Mouse (Mus musculus): ENCODE results near the gene Zfhx2.

Gene Zfhx2

DNA sequence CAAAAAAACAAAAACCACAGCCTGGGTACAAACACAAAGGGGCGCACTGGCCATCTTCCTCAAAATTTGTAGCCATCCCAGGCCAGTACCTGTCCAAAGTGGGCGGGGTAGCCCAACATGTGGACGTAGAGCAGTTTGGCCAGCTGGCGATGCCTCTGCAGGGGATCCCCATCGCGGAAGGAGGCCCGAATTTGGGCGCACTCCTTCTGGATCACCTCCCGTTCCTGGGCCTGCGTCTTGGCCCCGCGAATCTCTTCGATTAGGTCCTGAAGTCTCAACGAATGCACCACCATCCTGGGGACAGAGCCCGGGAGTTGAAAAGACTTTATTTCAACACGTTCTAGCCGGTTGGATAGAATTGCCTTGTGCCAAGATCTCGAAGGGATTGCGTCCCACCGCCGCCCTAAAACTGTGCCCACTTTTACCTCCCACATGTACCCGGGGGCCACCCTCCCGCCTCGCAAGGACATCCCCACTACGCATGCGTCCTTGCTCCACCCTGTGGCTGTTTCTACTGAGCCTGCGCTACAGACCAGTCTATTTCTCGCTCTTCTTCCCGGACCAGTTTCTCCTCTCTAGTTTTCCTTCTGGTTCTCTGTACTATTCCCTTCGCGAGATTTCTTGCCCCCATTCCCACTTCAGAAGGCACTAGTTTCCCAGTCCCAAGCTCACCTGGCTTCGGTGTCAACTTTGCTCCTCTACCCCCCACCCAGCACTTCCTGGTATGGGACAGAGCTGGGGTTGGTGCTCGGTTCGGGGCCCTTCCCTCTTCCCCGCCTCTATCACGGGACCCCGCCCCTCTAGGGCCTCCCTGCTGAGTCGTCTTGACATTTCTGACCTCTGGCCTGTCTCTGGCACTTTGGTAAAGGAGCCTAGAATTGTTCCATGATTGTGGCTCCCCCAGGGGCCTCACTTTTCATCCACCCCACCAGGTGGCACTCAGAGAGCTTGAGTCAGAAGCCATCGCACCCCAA, 14.0 kb upstream of the Zfhx2 start, which contains the start of gene Ap1g2:
TSS of gene Ap1g2 (minus strand) at position 758 of the 974 bp plus-strand sequence.
- DNase-seq, result peak; percentile 89 to 91

DNA sequence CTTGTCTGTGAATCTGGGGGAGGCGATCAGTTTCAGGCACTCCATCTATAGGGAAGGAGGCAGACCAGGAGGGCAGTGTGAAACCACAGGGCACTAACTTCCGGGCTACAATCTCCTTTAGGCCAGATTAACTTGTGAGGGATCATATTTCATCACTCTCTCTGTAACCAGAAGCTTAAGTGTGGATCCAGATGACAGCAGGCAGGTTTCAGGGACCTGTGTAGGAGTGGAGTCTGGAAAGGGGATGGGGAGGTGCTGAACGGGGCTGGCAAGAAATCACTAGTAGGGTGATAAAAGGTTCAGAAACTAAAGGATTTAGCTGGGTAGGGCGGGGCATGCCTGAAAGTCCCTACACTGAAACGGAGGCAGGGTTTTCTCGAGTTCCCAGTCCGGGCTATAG, 13.3 kb upstream of the Zfhx2 start:
- no peak for DNase-seq

DNA sequence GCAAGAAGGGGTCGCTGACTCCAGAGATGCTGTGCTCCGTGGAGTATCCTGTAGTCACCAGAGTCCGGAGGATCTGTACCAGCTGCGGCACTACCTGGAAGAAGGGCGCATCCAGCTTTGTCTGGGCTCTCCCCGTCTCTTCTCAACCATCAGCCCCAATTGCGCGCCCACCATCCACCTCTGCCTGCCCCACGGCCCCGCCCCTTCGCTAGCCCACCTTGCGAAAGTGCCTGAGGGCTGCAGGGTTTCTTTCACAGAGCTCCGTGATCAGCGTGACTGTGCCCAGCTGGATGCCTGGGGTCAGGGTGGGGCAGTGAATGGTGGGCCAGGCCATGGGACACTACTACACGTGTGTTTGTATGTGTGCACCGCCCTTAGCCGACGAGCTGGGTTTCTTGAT, 12.2 kb upstream of the Zfhx2 start:
- no peak for DNase-seq

DNA sequence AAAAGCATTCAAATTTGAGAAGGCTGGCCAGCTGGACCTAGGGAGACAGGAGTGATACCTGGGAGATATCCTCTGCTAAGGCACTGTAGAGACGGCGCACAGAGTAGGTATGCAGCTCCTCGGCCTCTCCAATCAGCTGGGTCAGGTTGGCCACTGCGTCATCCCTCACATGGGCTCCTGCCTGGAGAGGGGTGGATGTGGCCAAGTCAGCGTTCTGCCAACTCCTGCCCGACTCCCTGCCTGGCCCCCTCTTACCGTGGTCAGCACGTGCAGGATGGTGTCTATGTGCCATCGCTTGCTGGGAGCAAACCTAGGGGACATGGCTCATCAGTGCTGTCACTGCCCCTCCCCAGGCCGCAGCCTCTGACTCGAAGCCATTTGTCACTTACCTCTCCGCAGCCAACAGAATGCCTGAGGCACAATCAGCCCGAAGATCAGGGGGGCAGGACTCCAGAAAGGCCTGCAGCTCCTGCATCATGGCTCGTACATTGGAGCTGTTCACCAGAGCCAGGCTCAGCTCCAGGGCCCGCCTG, 10.2 kb upstream of the Zfhx2 start:
- DNase-seq, result peak; percentile 47 to 54

DNA sequence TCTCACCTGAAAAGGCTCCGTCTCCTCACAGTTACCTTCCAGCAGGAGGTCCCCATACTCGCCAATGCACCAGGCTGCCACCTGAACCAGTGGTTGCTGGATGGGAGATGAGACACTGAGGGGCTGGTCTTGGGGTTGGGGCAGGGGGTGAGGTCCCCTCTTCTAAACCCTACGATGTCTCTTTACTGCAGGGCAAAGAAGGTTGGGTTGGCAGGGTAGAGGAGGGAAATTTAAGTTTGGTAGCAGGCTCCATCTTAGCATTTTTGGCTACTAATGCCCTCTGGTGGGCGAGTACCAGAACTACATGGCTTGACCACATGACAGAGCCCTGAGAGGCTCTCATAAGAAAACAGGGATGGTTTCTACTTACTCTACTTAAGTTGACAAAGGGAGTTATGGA, 9.5 kb upstream of the Zfhx2 start:
- DNase-seq, result peak; percentile 80 to 81

DNA sequence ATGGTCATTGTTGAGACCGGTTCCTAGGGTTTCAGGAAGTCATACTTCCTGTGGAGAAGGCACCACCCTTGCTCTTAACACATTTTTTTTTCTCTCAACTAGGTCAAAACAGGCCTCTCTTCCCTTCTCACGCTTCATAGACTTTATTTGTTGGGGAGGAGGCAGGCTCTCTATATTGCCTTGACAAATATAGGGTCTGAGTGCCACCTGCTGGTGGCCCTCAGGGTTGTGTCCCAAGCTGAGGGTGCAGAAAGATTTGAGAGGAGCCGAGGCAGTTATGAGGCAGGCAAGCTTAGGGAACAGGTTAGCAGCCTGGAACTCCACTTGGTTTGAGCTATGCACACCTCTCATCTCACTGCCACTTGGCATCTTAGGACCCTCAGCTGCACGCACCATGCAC, 5.9 kb upstream of the Zfhx2 start:
- peak in 1 of 2 experiments; percentile 59 for DNase-seq

DNA sequence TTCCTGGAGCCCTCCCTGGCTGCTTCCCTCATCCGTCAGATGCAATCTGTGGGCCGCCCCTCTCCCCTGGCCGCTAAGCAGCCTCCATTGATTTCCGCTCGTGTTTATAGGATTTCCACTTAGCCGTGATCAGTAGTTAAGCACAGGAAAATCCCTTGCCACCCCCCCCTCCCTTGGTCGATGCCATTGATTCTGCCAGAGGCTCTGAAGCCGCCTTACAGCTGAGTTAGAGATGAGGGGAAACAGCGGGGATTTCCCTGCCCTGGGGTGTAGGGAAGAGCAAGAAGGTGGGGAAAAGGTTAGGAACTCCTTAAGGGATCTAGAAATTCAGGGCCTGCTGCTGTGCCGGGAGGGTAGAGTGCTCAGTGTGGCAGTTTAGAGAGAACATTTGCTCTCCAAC, 5.5 kb upstream of the Zfhx2 start:
- no peak for DNase-seq

GRCm38 (mm10) chr14:55096573-55097087, 4.5 kb upstream of the Zfhx2 start:
- no peak for DNase-seq

- DNase-seq, result no peak
Measured at GRCm38 (mm10) chr14:55095671-55096070, 3.5 kb upstream of the Zfhx2 start.

DNA sequence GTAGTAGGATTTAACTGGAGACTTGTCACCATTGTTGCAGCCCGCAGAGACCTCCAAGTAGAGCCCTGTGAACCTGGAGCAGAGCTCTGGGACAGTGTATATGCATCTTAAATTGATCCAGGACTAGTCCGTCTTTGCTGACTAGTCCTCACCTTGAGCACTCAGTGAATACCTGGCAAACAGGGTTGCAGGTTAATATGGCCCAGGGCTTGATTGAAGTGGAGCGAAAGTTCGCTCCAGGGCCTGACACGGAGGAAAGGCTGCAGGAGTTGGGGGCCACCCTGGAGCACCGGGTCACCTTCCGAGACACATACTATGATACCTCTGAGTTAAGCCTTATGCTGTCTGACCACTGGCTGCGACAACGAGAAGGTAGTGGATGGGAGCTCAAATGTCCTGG, 3.1 kb upstream of the Zfhx2 start:
- no peak for DNase-seq

GRCm38 (mm10) chr14:55094704-55095231, 2.6 kb upstream of the Zfhx2 start, which contains the start of gene Thtpa:
TSS of gene Thtpa (plus strand) at chr14:55094784.
- DNase-seq, result peak; percentile 86 to 89

DNA sequence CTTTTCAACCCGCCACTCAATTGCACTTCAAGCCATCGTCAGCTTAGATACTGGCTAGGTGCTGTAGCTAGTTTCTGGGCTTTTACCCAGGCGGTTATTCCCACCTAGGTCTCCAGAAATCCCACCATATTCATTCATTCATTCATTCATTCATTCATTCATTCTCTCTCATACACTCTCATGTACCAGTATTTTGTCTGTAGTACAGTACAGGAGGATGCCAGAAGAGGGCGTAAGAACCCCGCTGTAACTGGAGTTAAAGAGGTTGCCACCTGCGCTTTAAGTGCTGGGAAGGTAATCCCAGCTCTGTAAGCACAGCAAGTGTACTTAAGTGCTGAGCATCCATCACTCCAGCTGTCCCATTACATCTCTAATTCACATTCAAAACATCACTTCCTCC, 1.8 kb upstream of the Zfhx2 start:
- DNase-seq, result no peak

GRCm38 (mm10) chr14:55091209-55091865, 787 bp downstream of the Zfhx2 start:
- peak; percentile 43 to 59 for DNase-seq

DNA sequence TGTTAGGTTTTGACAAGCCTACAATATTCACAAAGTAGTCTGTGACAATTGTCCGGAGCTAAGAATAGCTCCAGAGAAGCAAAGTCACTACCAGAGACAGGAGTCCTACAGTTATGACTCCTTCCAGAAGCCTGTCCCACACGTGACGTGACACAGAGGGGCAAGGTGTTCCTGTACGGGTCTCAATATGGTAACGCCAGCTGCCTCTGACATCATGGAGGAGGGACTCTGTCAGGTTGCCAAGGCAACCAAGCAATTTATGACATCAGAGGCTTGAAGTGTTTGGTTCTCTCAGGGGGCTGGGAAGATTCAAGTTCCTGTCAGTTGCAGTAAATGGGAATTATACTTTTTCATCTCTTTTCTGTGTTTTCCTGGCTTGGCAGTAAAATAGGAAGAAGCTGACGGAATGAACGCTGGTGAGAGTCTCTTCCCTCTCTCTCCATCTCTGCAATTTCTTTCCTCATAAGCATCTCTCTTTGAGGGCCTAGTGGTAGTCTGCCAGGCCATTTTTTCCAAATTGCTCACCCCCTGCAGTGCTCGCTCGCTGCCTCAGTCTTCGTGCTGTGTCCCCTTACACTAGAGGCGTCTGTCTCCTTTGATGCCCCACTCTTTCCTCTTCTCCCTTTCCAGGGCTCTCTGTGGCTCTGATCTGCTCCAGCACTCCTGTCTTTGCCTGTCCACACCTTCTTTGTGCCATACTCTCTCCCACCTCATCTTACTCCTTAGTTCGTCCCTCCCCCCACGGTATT, 2.8 kb downstream of the Zfhx2 start:
- DNase-seq, result peak; percentile 61 to 62

GRCm38 (mm10) chr14:55086009-55086514, 6.1 kb downstream of the Zfhx2 start:
- no peak for DNase-seq

- DNase-seq, result no peak
Measured at GRCm38 (mm10) chr14:55085324-55086008, 6.7 kb downstream of the Zfhx2 start.

DNA sequence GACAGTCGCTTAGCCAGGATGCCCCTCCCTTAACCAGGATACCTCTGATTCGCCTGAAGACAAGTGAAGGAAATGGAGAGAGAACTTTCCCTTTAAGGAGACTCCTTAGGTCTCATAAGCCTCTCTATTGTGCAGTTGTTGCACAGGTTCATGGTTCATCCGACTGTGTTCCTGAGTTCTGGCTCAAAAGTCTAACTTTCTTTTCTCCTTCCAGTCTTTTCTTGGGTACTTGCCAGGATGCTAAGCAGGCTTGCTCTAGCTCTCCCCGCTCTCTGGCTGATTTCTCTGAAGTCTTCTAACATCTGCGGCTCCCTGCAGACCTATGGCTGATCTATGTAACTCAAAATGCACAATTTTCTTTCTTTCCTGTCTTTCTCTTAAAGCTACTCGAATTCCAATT, 8.6 kb downstream of the Zfhx2 start:
- no peak for DNase-seq

- no peak for DNase-seq
Measured at GRCm38 (mm10) chr14:55081105-55081504, 11.0 kb downstream of the Zfhx2 start.

DNA sequence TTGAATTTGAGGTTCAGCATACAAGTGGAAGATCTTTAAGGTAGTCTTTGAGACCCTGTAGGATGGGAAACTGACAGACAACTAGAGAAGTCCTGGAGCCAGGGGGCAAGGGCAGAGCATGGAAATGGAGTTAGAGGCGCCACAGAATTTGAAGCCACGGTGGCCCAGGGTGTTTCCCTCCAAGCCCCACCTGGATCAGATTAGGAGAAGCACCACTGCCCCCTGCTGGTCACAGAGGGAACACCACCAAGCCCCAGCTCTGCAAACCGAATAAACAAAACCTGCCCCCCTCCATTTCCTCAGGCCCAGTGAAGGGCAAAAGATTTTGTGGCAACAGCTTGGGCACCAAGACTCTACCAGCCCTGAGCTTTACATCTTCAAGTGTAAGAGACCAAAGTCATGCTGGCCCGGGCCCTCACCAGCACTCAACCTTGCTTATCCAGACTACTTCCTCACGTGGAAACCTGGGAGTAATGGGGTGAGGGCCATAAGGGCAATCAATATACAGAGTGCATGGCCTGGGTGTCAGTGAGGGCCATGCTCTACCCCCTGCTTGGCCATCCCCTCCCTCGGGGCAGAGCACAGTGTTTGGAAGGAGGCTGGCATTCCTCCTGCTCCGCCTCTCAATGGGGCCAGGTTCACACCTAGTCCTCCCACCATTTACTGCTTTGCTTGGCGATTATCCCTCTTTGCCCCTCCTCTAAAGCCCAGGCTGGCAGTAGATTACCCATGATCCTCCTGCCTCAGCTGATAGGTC, 12.7 kb downstream of the Zfhx2 start:
- DNase-seq, result peak; percentile 82 to 87

DNA sequence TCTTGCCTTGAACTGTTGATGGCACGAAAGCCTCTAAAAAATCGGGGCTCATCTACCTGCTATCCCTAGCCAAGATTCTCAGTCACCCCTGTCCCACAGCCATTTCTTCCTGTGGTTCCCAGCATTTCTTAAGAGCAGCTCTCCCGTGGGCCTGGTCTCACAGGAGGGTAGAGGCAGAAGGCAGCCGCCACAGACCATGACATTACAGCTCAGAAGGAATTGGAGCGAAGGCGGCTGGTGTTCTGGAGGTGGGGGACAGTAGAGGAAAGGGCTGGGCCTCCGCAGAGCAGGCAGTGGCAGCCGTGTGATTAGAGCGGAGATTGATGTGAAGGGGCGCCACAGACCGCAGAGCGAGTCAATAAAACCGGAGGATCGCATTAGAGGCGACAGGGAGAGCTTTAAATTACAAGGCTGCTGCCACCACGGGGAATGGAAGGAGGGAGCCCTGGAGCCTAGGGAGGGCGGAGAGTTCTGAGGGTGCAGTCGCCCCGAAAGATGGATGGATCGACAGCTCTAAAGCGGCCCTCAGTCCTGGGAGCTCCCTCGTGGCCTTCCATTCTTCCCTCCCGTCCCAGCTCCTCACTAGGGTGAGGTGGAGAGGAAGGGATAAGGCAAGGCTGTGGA, 13.6 kb downstream of the Zfhx2 start:
- peak; percentile 37 to 50 for DNase-seq
